Mouse (Mus musculus) embryonic facial prominence, embryonic 11.5 days (tissue): ENCODE measurements around the gene Lrrc32. TPM values are rescaled to one million over a fixed set of nuclear protein-coding genes. Genes with fewer than 3 reads are reported as not detected.
A peak's percentile ranks its signal among the peaks of the same experiment; 100 is the strongest.

Experiments
- ATAC-seq: fragments of 200-750 bp; cut with Nextera tagmentation; replicated peaks from 2 replicates; pipeline ENCODE4 v1.8.0; 2017; ENCODE audit warnings: low read depth; ENCODE audit not compliant: insufficient number of reproducible peaks, low FRiP score, low TSS enrichment
- DNase-seq: peaks from one replicate; pipeline ENCODE4 v3.0.0-alpha.2; 2015; ENCODE audit warnings: low spot score
- H3K27ac ChIP-seq: fragments of 300-500 bp; sonication (generic); replicated peaks from 2 replicates; pipeline ENCODE4 v1.5.1; 2014; ENCODE audit warnings: mild to moderate bottlenecking, low read depth, low read length, control low read depth
- H3K27me3 ChIP-seq: fragments of 300-500 bp; sonication (generic); 2 replicates; pipeline ENCODE4 v1.6.1; 2014; ENCODE audit warnings: mild to moderate bottlenecking, low read length, moderate library complexity, mixed read lengths; ENCODE audit not compliant: control insufficient read depth, insufficient read depth
- H3K36me3 ChIP-seq: fragments of 300-500 bp; sonication (generic); replicated peaks from 2 replicates; pipeline ENCODE4 v1.6.1; 2014; ENCODE audit warnings: low read depth, mild to moderate bottlenecking, low read length, moderate library complexity, mixed read lengths; ENCODE audit not compliant: control insufficient read depth, insufficient read depth
- H3K4me1 ChIP-seq: fragments of 300-500 bp; sonication (generic); 2 replicates; pipeline ENCODE4 v1.6.1; 2014; ENCODE audit warnings: low read length, mixed read lengths; ENCODE audit not compliant: control insufficient read depth, insufficient read depth
- H3K4me2 ChIP-seq: fragments of 300-500 bp; sonication (generic); 2 replicates; pipeline ENCODE4 v1.6.1; 2014; ENCODE audit warnings: low read depth, mild to moderate bottlenecking, control low read depth, low read length, moderate library complexity
- H3K4me3 ChIP-seq: fragments of 300-500 bp; sonication (generic); 2 replicates; pipeline ENCODE4 v1.5.1; 2014; ENCODE audit warnings: low read depth, low read length, control low read depth
- H3K9ac ChIP-seq: fragments of 300-500 bp; sonication (generic); replicated peaks from 2 replicates; pipeline ENCODE4 v1.6.1; 2014; ENCODE audit warnings: mild to moderate bottlenecking, control low read depth, low read length
- H3K9me3 ChIP-seq: fragments of 300-500 bp; sonication (generic); replicated peaks from 2 replicates; pipeline ENCODE4 v1.6.1; 2016; ENCODE audit warnings: mild to moderate bottlenecking, low read length, inconsistent platforms, mixed read lengths; ENCODE audit not compliant: control insufficient read depth
- WGBS: fragments of 180-500 bp; shearing (Covaris S2); extraction: QIAGEN DNeasy Blood & Tissue Kit; methylation state at CpG from one replicate; pipeline ENCODE4 v1.1.7; 2014; 5-methylcytosine and 5-hydroxymethylcytosine counted together
- polyA plus RNA-seq: library from polyadenylated mRNA; unstranded; fragments of >200 nt; fragmentation: Nextera tagmentation; extraction: Ambion mirVana; gene quantifications from 2 replicates; pipeline ENCODE4 v1.2.1, GENCODE M21; 2014

The Lrrc32 gene
- polyA plus RNA-seq, 1 experiment from 2014 or later, result 2.6 TPM

DNA sequence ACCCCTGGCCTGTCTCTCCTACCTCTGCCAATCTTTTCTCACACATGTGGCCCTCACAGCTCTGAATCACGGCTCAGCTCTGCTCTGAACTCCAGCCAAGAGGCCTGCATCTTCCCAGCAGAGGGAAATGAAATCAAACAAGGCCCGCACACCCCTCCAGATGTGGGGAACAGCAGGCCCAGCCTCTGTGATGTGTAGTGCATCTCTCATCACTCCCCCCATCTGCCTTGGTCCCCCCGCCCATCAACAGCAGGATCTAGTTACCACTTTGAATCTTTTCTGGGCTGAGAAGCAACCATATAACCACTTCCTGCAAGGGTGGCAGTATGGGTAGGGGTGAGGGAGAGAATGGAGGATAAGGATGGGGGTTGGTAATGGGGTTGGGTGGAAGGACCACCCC, 20.0 kb upstream of the Lrrc32 start:
- Histone ChIP-seq H3K9ac (no peak overlapping the region), H3K27me3 (no peaks in the 10 kb centered on the region), H3K4me1 (no peaks in the 10 kb centered on the region), H3K27ac (no peak overlapping the region), H3K9me3 (no peaks in the 10 kb centered on the region), H3K36me3 (no peaks in the 10 kb centered on the region), H3K4me3 (no peak overlapping the region), H3K4me2 (no peak overlapping the region)
- ATAC-seq, result no peak
- no peak for DNase-seq
- 67% methylated on average over 3 of the region's 3 CpGs for whole genome bisulfite sequencing

GRCm38 (mm10) chr7:98472529-98472928, 16.6 kb upstream of the Lrrc32 start:
- no peak for ATAC-seq

DNA sequence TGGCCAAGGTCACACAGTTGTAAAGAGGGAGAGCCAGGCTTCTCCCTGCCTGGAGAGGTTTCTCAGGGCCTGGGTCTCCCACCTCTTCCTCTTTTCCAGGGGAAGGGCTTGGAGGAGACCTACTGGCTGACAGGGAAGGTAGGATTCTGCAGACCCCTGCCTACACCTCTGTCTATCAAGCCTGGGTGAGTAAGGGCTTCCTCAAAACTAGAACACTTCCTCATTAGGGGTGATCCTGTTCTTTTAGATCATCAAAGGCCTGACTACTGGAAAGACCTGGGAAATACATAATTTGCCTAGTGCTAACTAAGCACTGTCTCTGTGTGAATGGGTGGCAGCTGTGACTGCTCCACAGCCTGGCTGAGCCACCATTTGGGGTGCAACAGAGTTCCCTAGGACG, 14.5 kb upstream of the Lrrc32 start:
- Histone ChIP-seq H3K4me3 (no peak overlapping the region), H3K4me1 (no peaks in the 10 kb centered on the region), H3K9me3 (no peaks in the 10 kb centered on the region), H3K4me2 (no peak overlapping the region), H3K27me3 (no peaks in the 10 kb centered on the region), H3K27ac (no peak overlapping the region), H3K9ac (no peak overlapping the region), H3K36me3 (no peaks in the 10 kb centered on the region)
- no peak for DNase-seq
- 83% methylated on average over 1 of the region's 1 CpGs for WGBS
- ATAC-seq, result no peak

More at GRCm38 (mm10) chr7:98472529-98472928, 16.6 kb upstream of the Lrrc32 start:
- no peak overlapping the region for H3K4me3 ChIP-seq
- WGBS, result 82% methylated on average over 2 of the region's 2 CpGs
- H3K9me3 ChIP-seq, result no peaks in the 10 kb centered on the region
- no peak for DNase-seq
- no peaks in the 10 kb centered on the region for H3K4me1 ChIP-seq
- no peak overlapping the region for H3K4me2 ChIP-seq
- H3K36me3 ChIP-seq, result no peaks in the 10 kb centered on the region
- H3K27me3 ChIP-seq, result no peaks in the 10 kb centered on the region
- no peak overlapping the region for H3K27ac ChIP-seq
- H3K9ac ChIP-seq, result no peak overlapping the region

GRCm38 (mm10) chr7:98477153-98477552, 11.9 kb upstream of the Lrrc32 start:
- DNase-seq (no peak), ATAC-seq (no peak)
- Histone ChIP-seq H3K4me1 (no peaks in the 10 kb centered on the region; the same call in 1 of the 2 replicates), H3K36me3 (no peaks in the 10 kb centered on the region), H3K9ac (no peak overlapping the region), H3K9me3 (no peaks in the 10 kb centered on the region), H3K4me3 (no peak overlapping the region), H3K4me2 (no peak overlapping the region), H3K27me3 (no peaks in the 10 kb centered on the region), H3K27ac (no peak overlapping the region)
- whole genome bisulfite sequencing, result 87% methylated on average over 4 of the region's 4 CpGs

DNA sequence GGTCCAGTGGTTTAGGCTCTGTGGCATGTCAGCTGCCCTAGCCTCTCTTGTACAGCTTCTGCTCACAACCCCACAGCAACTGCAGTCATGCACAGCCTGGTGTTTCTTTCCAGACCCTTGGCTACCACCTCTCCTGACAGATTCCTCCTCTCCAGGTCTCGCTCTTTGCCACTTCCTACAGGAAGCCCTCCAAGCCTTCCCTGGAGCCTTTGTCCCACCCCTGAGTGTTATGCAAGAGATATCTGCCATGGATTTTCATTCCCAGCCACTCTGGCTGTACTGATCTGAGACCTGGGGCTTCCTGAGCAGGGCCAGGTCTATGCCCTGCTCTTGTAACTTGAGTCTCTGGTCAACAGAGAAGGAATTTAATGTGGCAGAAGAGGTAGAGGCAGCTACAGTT, 8.6 kb upstream of the Lrrc32 start:
- Histone ChIP-seq H3K4me3 (no peak overlapping the region), H3K36me3 (no peaks in the 10 kb centered on the region), H3K9me3 (no peaks in the 10 kb centered on the region), H3K4me1 (no peaks in the 10 kb centered on the region; the same call in 1 of the 2 replicates), H3K9ac (no peak overlapping the region), H3K27me3 (no peaks in the 10 kb centered on the region), H3K4me2 (no peak overlapping the region), H3K27ac (no peak overlapping the region)
- DNase-seq, result no peak
- 78% methylated on average over 1 of the region's 1 CpGs for WGBS
- 0 out of 2 replicates have a peak, but pooled peaks have one; percentile 4 for ATAC-seq

- Histone ChIP-seq H3K4me2 (no peak overlapping the region), H3K27ac (no peak overlapping the region), H3K36me3 (no peaks in the 10 kb centered on the region), H3K9me3 (no peaks in the 10 kb centered on the region), H3K4me1 (no peaks in the 10 kb centered on the region; the same call in 1 of the 2 replicates), H3K4me3 (no peak overlapping the region), H3K9ac (no peak overlapping the region), H3K27me3 (no peaks in the 10 kb centered on the region)
- DNase-seq (peak; percentile 86), ATAC-seq (peak; percentile 61; the same call in 1 of the 2 replicates)
- WGBS, result 26% methylated on average over 9 of the region's 9 CpGs
Observed at GRCm38 (mm10) chr7:98481066-98481734, 7.9 kb upstream of the Lrrc32 start.

DNA sequence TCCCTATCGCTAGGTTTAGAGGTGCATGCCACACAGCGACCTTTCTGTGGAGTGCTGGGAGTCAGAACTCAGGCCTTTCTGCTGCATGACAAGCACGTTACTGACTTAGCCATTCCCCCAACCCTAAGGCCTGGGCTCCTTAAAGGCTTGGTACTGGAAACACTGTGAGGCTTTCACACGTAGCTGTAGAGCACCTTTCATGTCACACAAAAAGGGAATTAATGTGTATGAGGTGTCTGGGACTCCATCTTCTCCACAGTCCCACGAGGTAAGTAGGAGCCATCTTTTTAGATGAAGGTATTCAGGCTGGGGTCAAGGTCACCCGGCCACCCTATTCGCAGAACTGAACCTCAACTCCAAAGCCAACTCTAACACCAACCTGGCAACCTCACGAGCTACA, 7.2 kb upstream of the Lrrc32 start:
- no peak for ATAC-seq
- Histone ChIP-seq H3K36me3 (no peaks in the 10 kb centered on the region), H3K4me3 (no peak overlapping the region), H3K9ac (no peak overlapping the region), H3K27ac (no peak overlapping the region), H3K9me3 (no peaks in the 10 kb centered on the region), H3K27me3 (no peaks in the 10 kb centered on the region), H3K4me2 (no peak overlapping the region), H3K4me1 (peaks cover 2% of the 10 kb centered on the region; the same call in 1 of the 2 replicates)
- no peak for DNase-seq
- 84% methylated on average over 8 of the region's 8 CpGs for WGBS

GRCm38 (mm10) chr7:98482551-98483267, 6.4 kb upstream of the Lrrc32 start:
- Histone ChIP-seq H3K27me3 (no peaks in the 10 kb centered on the region), H3K36me3 (no peaks in the 10 kb centered on the region), H3K4me3 (no peak overlapping the region), H3K27ac (no peak overlapping the region), H3K9me3 (no peaks in the 10 kb centered on the region), H3K4me2 (no peak overlapping the region), H3K9ac (peak overlapping the region; percentile 15; the same call in 1 of the 2 replicates), H3K4me1 (peaks cover 2% of the 10 kb centered on the region; the same call in 1 of the 2 replicates)
- ATAC-seq, result no peak
- DNase-seq, result no peak
- WGBS, result 52% methylated on average over 12 of the region's 12 CpGs
